Mouse (Mus musculus) midbrain, embryonic 12.5 days (tissue): Measurements from ENCODE around the gene Ano8. TPM values are rescaled to one million over a fixed set of nuclear protein-coding genes. Genes with fewer than 3 reads are reported as not detected.
"Not testable (repeated sequence)": the region's sequence is repeated elsewhere in the genome, so short reads cannot be mapped to it uniquely, and the experiment has no call there.

Experiments used
- ATAC-seq: fragments of 200-750 bp; cut with Nextera tagmentation; 2 replicates; pipeline ENCODE4 v1.8.0; 2017; ENCODE audit warnings: low read depth, moderate TSS enrichment, moderate library complexity; ENCODE audit not compliant: low FRiP score
- H3K27ac ChIP-seq: fragments of 300-500 bp; sonication (generic); replicated peaks from 2 replicates; pipeline ENCODE4 v1.5.1; 2016; ENCODE audit warnings: mild to moderate bottlenecking
- H3K27me3 ChIP-seq: fragments of 300-500 bp; sonication (generic); 2 replicates; pipeline ENCODE4 v1.6.1; 2016; ENCODE audit warnings: mild to moderate bottlenecking
- H3K36me3 ChIP-seq: fragments of 300-500 bp; sonication (generic); 2 replicates; pipeline ENCODE4 v1.6.1; 2016
- H3K4me1 ChIP-seq: fragments of 300-500 bp; sonication (generic); 2 replicates; pipeline ENCODE4 v1.6.1; 2016
- H3K4me2 ChIP-seq: fragments of 300-500 bp; sonication (generic); replicated peaks from 2 replicates; pipeline ENCODE4 v1.6.1; 2016; ENCODE audit warnings: mild to moderate bottlenecking, moderate library complexity
- H3K4me3 ChIP-seq: fragments of 300-500 bp; sonication (generic); 2 replicates; pipeline ENCODE4 v1.5.1; 2016; ENCODE audit warnings: mild to moderate bottlenecking
- H3K9ac ChIP-seq: fragments of 300-500 bp; sonication (generic); replicated peaks from 2 replicates; pipeline ENCODE4 v1.6.1; 2016; ENCODE audit warnings: mild to moderate bottlenecking, moderate library complexity
- H3K9me3 ChIP-seq: fragments of 300-500 bp; sonication (generic); 2 replicates; pipeline ENCODE4 v1.6.1; 2016; ENCODE audit warnings: mild to moderate bottlenecking
- WGBS: fragments of 180-500 bp; shearing (Covaris S2); methylation state at CpG from one replicate; pipeline ENCODE4 v1.1.7; 2016; 5-methylcytosine and 5-hydroxymethylcytosine counted together
- polyA plus RNA-seq: library from polyadenylated mRNA; unstranded; fragments of >200 nt; fragmentation: Nextera tagmentation; extraction: Ambion mirVana; gene quantifications from 2 replicates; pipeline ENCODE4 v1.2.1, GENCODE M21; 2016

Ano8 gene
- polyA plus RNA-seq = 14.2 and 18.7 TPM in 2 replicates

GRCm38 (mm10) chr8:71485142-71486135, at the start of gene Ano8:
Gene Ano8 (minus strand): TSS chr8:71485963.
- peak within 1 kb of the TSS; percentile 89 for H3K27ac ChIP-seq
- peaks cover 39% of the 10 kb centered on the region for H3K36me3 ChIP-seq
- H3K4me3 ChIP-seq = peak within 1 kb of the TSS; percentile 92
- peaks cover 14% of the 10 kb centered on the region; the same call in 1 of the 2 replicates for H3K27me3 ChIP-seq
- WGBS = 5% methylated on average over 56 of the region's 58 CpGs
- H3K9me3 ChIP-seq = no peaks in the 10 kb centered on the region
- ATAC-seq = peak; percentile 79
- peaks cover 38% of the 10 kb centered on the region for H3K4me1 ChIP-seq
- H3K4me2 ChIP-seq = peak within 1 kb of the TSS; percentile 63
- peak within 1 kb of the TSS; percentile 98 for H3K9ac ChIP-seq

GRCm38 (mm10) chr8:71534263-71534810, 48.6 kb upstream of the Ano8 start:
- no peak for ATAC-seq
- Histone ChIP-seq H3K4me1 (peaks cover 10% of the 10 kb centered on the region; the same call in 1 of the 2 replicates), H3K27me3 (peaks cover 40% of the 10 kb centered on the region), H3K9me3 (no peaks in the 10 kb centered on the region), H3K4me2 (no peak overlapping the region), H3K36me3 (no peaks in the 10 kb centered on the region), H3K9ac (no peak overlapping the region), H3K4me3 (no peak overlapping the region), H3K27ac (no peak overlapping the region)
- WGBS = 33% methylated on average over 3 of the region's 3 CpGs

- not testable (repeated sequence) for H3K4me2 ChIP-seq, H3K9ac ChIP-seq, H3K27ac ChIP-seq, H3K4me3 ChIP-seq, H3K9me3 ChIP-seq, ATAC-seq, H3K4me1 ChIP-seq, H3K36me3 ChIP-seq
- WGBS = 66% methylated on average over 5 of the region's 12 CpGs
- H3K27me3 ChIP-seq = peaks cover 39% of the 10 kb centered on the region
These were observed 45.1 kb upstream of the Ano8 start for GRCm38 (mm10) chr8:71530735-71531467.

GRCm38 (mm10) chr8:71528362-71529073, 42.8 kb upstream of the Ano8 start:
- Histone ChIP-seq H3K9me3 (no peaks in the 10 kb centered on the region), H3K4me1 (peaks cover 15% of the 10 kb centered on the region), H3K9ac (no peak overlapping the region), H3K27ac (no peak overlapping the region), H3K27me3 (peaks cover 54% of the 10 kb centered on the region), H3K4me2 (no peak overlapping the region), H3K4me3 (no peak overlapping the region), H3K36me3 (no peaks in the 10 kb centered on the region)
- no peak for ATAC-seq
- 88% methylated on average over 11 of the region's 11 CpGs for WGBS

- no peak overlapping the region for H3K9ac ChIP-seq
- no peak for ATAC-seq
These were observed 41.6 kb upstream of the Ano8 start for GRCm38 (mm10) chr8:71527162-71527870.

GRCm38 (mm10) chr8:71526272-71526671, 40.5 kb upstream of the Ano8 start:
- Histone ChIP-seq H3K27ac (no peak overlapping the region), H3K9me3 (no peaks in the 10 kb centered on the region), H3K27me3 (peaks cover 68% of the 10 kb centered on the region), H3K4me3 (no peak overlapping the region), H3K4me1 (peaks cover 15% of the 10 kb centered on the region), H3K4me2 (no peak overlapping the region), H3K9ac (no peak overlapping the region), H3K36me3 (no peaks in the 10 kb centered on the region)
- ATAC-seq = no peak
- 2% methylated on average over 6 of the region's 6 CpGs for WGBS

More at GRCm38 (mm10) chr8:71527162-71527870, 41.6 kb upstream of the Ano8 start:
- no peaks in the 10 kb centered on the region for H3K36me3 ChIP-seq
- no peak overlapping the region for H3K4me3 ChIP-seq
- peaks cover 65% of the 10 kb centered on the region for H3K27me3 ChIP-seq
- 53% methylated on average over 3 of the region's 3 CpGs for WGBS
- no peaks in the 10 kb centered on the region for H3K9me3 ChIP-seq
- no peak overlapping the region for H3K27ac ChIP-seq
- H3K4me1 ChIP-seq = peaks cover 15% of the 10 kb centered on the region
- no peak overlapping the region for H3K4me2 ChIP-seq

GRCm38 (mm10) chr8:71525226-71526050, 39.7 kb upstream of the Ano8 start, which contains the start of gene Ccdc194:
Gene Ccdc194 (minus strand): TSS chr8:71525711.
- 6% methylated on average over 46 of the region's 46 CpGs for WGBS
- Histone ChIP-seq H3K9me3 (no peaks in the 10 kb centered on the region), H3K36me3 (no peaks in the 10 kb centered on the region), H3K4me2 (peak within 1 kb of the TSS; percentile 25; the same call in 1 of the 2 replicates), H3K4me1 (peaks cover 15% of the 10 kb centered on the region), H3K27ac (no peak within 1 kb of the TSS), H3K9ac (no peak within 1 kb of the TSS), H3K27me3 (peaks cover 72% of the 10 kb centered on the region), H3K4me3 (0 out of 2 replicates have a peak within 1 kb of the TSS, but pooled peaks have one; percentile 3)
- no peak for ATAC-seq

- Histone ChIP-seq H3K9ac (no peak overlapping the region), H3K9me3 (no peaks in the 10 kb centered on the region), H3K4me1 (peaks cover 16% of the 10 kb centered on the region), H3K36me3 (no peaks in the 10 kb centered on the region), H3K4me3 (no peak overlapping the region), H3K27ac (no peak overlapping the region), H3K4me2 (no peak overlapping the region), H3K27me3 (peaks cover 52% of the 10 kb centered on the region)
- 3% methylated on average over 17 of the region's 17 CpGs for WGBS
- ATAC-seq = peak; percentile 88
These were observed 35.9 kb upstream of the Ano8 start for GRCm38 (mm10) chr8:71521634-71522033.

- WGBS = 42% methylated on average over 9 of the region's 10 CpGs
- H3K9ac ChIP-seq, ATAC-seq: not testable (repeated sequence)
These were observed 33.5 kb upstream of the Ano8 start for GRCm38 (mm10) chr8:71519037-71519825.

GRCm38 (mm10) chr8:71516786-71517185, 31.0 kb upstream of the Ano8 start:
- 28% methylated on average over 6 of the region's 6 CpGs for WGBS
- no peak for ATAC-seq

More at GRCm38 (mm10) chr8:71519037-71519825, 33.5 kb upstream of the Ano8 start:
- not testable (repeated sequence) for H3K4me3 ChIP-seq, H3K4me1 ChIP-seq, H3K27ac ChIP-seq, H3K36me3 ChIP-seq, H3K9me3 ChIP-seq, H3K4me2 ChIP-seq
- peaks cover 28% of the 10 kb centered on the region for H3K27me3 ChIP-seq

More at GRCm38 (mm10) chr8:71516786-71517185, 31.0 kb upstream of the Ano8 start:
- H3K27ac ChIP-seq = no peak overlapping the region
- no peak overlapping the region for H3K9ac ChIP-seq
- H3K36me3 ChIP-seq = no peaks in the 10 kb centered on the region
- H3K4me1 ChIP-seq = peaks cover 4% of the 10 kb centered on the region; the same call in 1 of the 2 replicates
- H3K4me3 ChIP-seq = no peak overlapping the region
- H3K4me2 ChIP-seq = no peak overlapping the region
- no peaks in the 10 kb centered on the region for H3K9me3 ChIP-seq
- H3K27me3 ChIP-seq = peaks cover 8% of the 10 kb centered on the region
